Mouse (Mus musculus) small intestine, adult 2 months (tissue): ENCODE results near the gene Fam102a.

Experiments used
- CTCF ChIP-seq: fragments of 200-500 bp; IDR thresholded peaks from 2 replicates; pipeline ENCODE4 v1.5.1; 2012; ENCODE audit warnings: low read depth, mild to moderate bottlenecking, control low read depth, inconsistent platforms, low read length, moderate library complexity, mixed read lengths; ENCODE audit not compliant: insufficient replicate concordance, insufficient read length; ENCODE audit errors: extremely low read depth
- POLR2A ChIP-seq: fragments of 200-500 bp; IDR thresholded peaks from 2 replicates; pipeline ENCODE4 v1.6.1; 2012; ENCODE audit warnings: low read depth, mild to moderate bottlenecking, control low read depth, inconsistent platforms, low read length, moderate library complexity

- TF ChIP-seq CTCF, result no peak
- TF ChIP-seq POLR2A, result no peak
Measured at GRCm38 (mm10) chr2:32527468-32527966, 7.6 kb upstream of the Fam102a start.
